Mouse (Mus musculus) frontal cortex, adult 2 months (tissue): ENCODE results near the gene A930004D18Rik. TPM values are rescaled to one million over a fixed set of nuclear protein-coding genes. Genes with fewer than 3 reads are reported as not detected.

Experiments
- DNase-seq, 2 experiments: peaks; one replicate each; pipeline ENCODE4 v3.0.0; 2022; ENCODE audit warnings: low spot score in 1 of 2; ENCODE audit errors: extremely low spot score in 1 of 2
- polyA plus RNA-seq: library from polyadenylated mRNA; depleted of rRNA; stranded (reverse); fragments of >200 nt; gene quantifications from 2 replicates; pipeline ENCODE4 v1.2.3, GENCODE M21; 2012; rRNA removed

The A930004D18Rik gene
- polyA plus RNA-seq, result 1.5 and 1.9 TPM in 2 replicates

DNA sequence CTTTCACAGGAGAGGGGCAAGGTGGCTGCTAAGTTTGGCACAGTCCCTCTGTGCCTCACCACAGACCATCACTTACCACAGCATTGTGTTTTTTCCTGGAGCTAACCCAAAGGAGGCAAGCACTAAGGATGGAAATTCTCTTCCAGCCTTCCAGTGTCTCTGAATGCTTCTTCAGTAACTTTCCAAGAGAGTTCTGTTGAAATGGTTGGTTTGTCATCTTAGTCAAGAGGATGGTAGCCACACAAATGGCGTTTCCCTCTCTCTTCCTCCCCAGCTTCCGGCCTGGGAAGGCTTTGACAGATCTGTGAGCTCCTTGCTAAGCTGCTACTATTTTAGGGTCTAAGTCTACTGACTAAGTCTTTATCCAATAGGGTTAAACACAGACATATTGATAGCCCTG, at the start of gene A930004D18Rik:
TSS of gene A930004D18Rik (minus strand) at position 247 of the 400 bp plus-strand sequence.
- no peak for DNase-seq

DNA sequence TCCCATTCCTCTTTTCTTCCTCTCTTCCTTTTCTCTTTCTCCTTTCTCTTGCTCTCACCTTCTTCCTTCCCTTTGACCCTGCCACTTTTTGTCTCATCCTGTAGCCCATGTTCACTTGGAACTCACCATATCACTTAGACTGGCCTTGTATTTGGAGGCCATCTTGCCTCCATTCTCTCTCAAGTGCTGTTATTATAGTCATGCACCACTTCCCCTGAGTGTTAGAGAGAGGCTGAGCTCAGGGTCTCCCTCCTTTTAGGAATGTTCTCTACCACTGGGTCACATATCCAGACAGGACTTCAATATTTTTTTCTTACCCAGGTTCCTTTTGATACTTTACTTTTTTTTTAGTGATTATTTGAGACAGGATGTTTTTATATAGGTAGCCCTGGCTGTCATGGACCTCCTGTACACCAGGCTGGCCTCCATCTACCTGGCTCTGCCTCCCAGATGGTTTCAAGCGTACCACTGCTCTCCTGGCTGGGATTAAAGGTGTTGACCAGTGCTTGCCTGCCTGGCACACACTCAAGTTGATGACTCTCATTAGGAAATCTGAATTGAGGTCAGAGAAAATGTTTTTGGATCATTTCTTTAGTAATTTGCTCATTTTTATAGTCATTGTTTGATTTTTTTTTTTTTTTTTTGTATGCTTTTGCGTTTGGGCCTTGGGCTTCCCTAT, 42.8 kb upstream of the A930004D18Rik start:
- no peak for DNase-seq

GRCm38 (mm10) chr2:18071947-18072346, 34.4 kb upstream of the A930004D18Rik start:
- DNase-seq, result no peak

DNA sequence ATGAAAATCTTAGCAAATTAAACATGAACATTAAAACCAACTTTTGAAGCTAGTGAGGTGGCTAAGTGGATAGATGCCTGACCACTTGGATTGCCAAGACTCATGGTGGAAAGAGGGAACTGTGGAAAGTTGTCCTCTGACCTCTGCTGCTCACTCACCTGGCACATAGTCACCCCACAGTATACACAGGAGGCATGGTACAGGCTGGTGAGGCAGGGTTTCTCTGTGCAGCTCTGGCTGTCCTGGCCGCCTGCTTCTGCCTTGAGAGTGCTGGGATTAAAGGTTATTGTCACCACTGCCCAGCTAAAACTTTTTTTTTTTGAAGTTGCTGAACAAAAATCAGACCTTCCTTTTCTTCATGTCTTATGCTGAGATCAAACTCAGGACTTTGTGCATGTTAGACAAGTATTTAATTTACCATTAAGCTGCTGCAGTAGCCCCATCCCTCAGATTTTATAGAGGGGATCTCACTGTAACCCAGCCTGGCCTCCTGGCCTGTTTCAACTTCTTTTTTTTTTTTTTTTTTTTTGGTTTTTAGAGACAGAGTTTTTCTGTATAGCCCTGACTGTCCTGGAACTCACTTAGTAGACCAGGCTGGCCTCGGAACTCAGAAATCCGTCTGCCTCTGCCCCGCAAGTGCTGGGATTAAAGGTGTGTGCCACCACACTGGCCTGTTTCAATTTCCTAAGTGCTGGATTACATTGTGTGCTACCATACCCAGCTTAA, 30.7 kb upstream of the A930004D18Rik start:
- no peak for DNase-seq

GRCm38 (mm10) chr2:18066436-18066835, 28.9 kb upstream of the A930004D18Rik start:
- DNase-seq, result no peak

DNA sequence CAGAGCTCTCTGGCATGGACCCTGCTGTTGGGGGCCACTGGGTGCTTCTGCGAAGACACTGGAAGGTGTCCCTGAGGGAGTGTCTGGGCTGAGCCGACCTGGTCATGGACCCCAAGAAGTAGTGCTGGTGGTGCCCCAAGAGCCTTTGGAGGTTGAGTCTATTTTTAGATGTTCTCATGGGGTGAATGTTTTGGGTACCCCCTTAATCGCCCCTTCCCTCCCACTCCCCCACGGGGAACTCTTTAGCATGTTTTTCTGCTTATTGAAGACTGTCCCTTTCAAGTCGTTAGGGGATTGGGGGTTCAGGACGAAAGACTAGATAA, 28.1 kb upstream of the A930004D18Rik start:
- DNase-seq, result no peak

- peak in 1 of 2 experiments; percentile 60 for DNase-seq
Measured at GRCm38 (mm10) chr2:18064941-18065707, 27.6 kb upstream of the A930004D18Rik start.

GRCm38 (mm10) chr2:18064356-18064858, 26.9 kb upstream of the A930004D18Rik start:
- DNase-seq, result peak; percentile 80 to 89

GRCm38 (mm10) chr2:18063763-18064251, 26.3 kb upstream of the A930004D18Rik start:
- DNase-seq, result peak in 1 of 2 experiments; percentile 63

DNA sequence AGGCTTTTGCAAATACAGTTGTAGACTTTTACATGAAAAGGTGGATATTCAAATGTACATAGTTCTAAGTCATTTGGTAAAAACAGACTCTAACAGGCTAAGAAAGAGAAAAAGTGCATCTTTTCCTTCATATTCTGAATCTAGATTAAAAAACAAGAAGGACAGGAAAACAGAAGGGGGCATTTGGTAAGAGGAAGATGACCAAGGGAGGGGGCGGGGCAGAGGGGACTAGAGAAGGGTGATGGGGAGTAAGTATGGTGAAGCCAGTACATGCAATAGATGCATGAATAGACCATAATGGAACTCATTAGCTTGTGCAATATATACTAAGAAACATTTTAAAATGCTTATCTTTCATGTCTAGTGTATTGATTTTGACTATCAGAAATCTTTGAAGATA, 22.9 kb upstream of the A930004D18Rik start:
- no peak for DNase-seq

GRCm38 (mm10) chr2:18059891-18060290, 22.4 kb upstream of the A930004D18Rik start:
- no peak for DNase-seq

DNA sequence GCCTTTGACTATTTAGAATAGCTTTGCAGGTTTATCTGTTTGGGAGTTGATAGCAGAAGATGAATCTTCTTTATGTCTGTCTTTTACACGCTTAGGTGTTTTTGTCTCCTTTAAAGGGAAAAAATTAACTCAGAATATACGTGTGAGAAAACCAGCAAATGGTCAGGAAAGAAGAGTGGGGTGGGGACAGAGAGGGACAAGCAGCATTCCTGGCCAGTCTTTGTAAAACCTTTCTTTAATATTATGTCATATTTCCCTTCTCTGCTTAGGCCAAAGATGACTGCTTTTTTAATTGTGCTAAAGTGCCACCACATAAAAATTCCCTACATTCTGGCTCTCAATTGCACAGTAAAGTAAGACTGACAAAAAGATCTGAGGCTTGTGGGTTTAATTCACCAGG, 21.5 kb upstream of the A930004D18Rik start:
- no peak for DNase-seq

GRCm38 (mm10) chr2:18058146-18058708, 20.7 kb upstream of the A930004D18Rik start:
- no peak for DNase-seq

DNA sequence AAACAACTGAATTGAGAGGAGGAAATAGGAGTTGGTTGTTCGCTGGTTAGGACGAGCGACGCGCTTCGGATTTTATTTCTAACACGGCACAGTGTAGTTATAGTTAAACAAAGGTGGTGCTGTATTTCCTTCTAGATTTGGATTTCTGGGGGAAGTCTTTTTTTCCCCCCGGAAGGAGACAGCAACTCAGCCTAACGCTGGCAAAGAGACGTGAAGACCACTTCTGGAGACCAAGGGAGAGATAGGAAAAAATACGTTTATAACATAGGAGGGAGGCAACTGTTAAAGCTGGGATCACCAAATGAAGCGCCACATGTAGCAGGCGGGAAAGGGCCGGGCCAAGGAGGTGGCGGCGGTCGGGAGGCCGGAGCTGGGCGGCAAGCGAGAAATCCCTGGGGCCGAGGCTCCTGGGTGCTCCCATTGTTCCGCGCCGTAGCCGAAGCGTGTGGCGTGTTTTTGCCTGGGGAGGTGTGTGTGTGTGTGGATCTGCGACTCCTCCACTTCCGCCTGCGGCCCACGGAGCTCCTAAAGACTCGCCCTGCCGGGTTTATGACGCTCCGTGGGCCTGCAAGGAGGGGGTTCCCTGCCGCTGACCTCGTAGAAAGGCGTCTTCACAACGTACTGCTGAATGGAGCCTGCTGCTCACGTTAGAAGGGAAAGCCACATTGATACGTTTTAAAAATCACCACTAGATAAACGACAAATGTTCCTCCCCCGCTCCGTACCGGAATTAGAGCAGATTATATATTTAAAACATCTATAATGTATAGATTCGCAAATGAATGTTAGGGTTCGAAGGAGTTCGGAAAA, 20.0 kb upstream of the A930004D18Rik start:
- peak in 1 of 2 experiments; percentile 63 for DNase-seq

GRCm38 (mm10) chr2:18056786-18057255, 19.3 kb upstream of the A930004D18Rik start:
- DNase-seq, result peak; percentile 77 to 83

DNA sequence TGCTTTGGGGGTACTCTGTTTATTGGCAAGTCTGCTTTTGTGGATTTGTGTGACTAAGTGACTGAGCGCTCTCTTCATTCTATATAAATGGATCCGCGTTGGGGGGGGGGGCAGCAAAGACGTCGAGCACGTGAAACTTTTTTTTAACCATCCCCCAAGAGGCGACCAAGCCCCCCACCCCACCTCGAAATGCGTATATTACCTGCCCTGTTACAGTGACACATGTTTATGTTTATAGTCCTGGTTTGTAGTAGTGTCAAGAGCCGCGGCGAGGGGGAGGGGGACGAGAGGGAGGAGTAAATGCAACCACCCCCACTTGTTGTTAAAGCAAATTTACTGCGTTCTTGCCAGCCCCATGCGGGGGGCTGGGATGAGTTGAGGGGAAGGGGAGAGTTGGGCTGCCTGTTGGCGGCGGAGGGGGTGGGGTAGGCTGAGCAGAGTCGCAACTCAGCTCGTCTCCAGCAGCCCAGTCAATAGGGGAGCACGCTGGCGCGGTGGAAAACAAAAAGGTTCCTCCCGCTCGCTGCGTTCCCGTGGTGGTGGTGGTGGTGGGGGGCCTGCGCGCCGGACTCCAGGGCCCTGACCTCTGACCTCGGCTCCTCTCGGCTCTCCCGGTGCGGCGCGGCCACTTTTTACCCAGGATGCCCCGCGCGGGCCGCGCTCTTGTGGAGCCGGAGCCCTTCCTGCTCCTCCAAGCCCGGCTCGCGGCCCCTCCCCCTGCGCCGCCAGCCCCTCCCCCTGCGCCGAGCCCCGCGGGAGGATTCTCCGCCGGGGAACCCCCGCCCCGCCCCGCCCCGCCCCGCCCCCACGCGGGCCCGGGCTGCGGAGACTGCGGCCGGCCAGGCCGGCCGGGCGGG, 18.6 kb upstream of the A930004D18Rik start:
- DNase-seq, result peak in 1 of 2 experiments; percentile 89

DNA sequence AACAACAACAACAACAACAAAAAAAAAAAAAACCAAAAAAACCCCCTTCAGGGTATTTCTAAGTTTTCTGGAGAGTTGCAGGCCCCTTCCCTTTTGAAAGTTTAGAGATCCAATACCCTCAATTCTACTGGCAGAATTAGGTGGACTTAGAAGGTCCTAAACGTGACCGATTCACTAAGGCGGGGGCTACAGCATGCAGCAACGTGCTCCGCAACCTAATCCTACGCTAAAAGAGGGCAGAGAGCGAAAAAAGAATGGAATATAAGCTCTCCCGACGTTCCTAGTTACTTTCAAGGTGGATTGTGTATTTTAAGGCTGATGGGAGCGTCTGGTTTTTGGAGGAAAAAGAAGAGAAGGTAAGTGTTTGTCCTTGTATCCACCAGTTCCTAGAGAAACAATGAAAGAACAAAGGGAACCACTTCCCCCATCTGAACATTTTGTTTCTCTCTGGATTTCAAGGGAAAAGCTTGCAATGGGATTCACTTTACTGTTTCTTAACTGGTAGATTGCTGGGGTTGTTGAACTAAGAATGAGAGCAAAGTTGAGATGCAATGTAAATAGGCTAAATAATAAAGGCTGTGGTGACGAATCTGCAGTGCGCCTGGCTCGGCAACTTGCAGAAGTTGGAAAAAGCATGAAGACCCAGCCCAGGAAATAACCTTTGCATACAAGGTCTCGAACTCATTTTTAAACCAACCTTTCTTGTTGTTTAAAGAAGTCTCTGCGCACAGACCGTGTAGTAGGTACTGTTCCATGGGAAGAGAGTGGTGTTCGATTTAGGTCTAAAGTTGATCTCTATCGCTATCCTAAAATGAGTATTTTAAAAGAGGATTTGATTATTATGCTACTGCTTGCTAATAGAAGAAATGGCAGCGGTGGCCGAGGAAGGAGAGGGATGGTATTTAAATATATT, 17.7 kb upstream of the A930004D18Rik start, which contains the start of gene Mllt10:
TSS of gene Mllt10 (plus strand) at position 222 of the 913 bp plus-strand sequence.
- no peak for DNase-seq
